Mouse (Mus musculus) granulocyte monocyte progenitor cell, adult 5-6 weeks (primary cell): ENCODE data around the gene Gpha2. TPM values are rescaled to one million over a fixed set of nuclear protein-coding genes. Genes with fewer than 3 reads are reported as not detected.

Experiments
- ATAC-seq: replicated peaks from 2 replicates; pipeline ENCODE4 v1.8.0; 2016; ENCODE audit warnings: mild to moderate bottlenecking, moderate TSS enrichment, inconsistent platforms; ENCODE audit not compliant: poor library complexity, severe bottlenecking
- total RNA-seq, 2 experiments: library from RNA; stranded (forward) in 1 of 2; stranded (reverse) in 1 of 2; fragments of 200-712, 200-1000 nt in 1 of 2; fragments of >200 nt in 1 of 2; fragmentation: Nextera tagmentation in 1 of 2; gene quantifications; 2 replicates each; pipeline ENCODE4 v1.2.3; 2014 to 2017

The Gpha2 gene
- total RNA-seq, 2 experiments from 2014 or later, result not detected

- ATAC-seq, result no peak
These were observed 45.0 kb downstream of the Gpha2 start for GRCm38 (mm10) chr19:6271206-6271605.

GRCm38 (mm10) chr19:6272053-6272452, 45.9 kb downstream of the Gpha2 start:
- no peak for ATAC-seq

- ATAC-seq, result no peak
These were observed 46.6 kb downstream of the Gpha2 start for GRCm38 (mm10) chr19:6272738-6273137.

GRCm38 (mm10) chr19:6273592-6273991, 47.4 kb downstream of the Gpha2 start:
- ATAC-seq, result no peak

- ATAC-seq, result no peak
These were observed 47.9 kb downstream of the Gpha2 start for GRCm38 (mm10) chr19:6273998-6274608.

GRCm38 (mm10) chr19:6275740-6276389, 49.7 kb downstream of the Gpha2 start:
- ATAC-seq, result peak; percentile 48

- peak; percentile 76 for ATAC-seq
These were observed 50.5 kb downstream of the Gpha2 start, which contains the start of gene Ehd1 for GRCm38 (mm10) chr19:6276426-6277421. Gene Ehd1, plus strand, starts transcription at chr19:6276725.

Other genes starting within 250 kb of the Gpha2 start
- not detected in 2 replicates for gene Slc22a20, start 240.2 kb upstream of the Gpha2 start, total RNA-seq (2014; fragmentation: Nextera tagmentation)
- gene Slc22a20, start 240.2 kb upstream of the Gpha2 start, total RNA-seq (2017), result not detected in 2 replicates
- gene Capn1, start 210.5 kb upstream of the Gpha2 start, total RNA-seq (2014; fragmentation: Nextera tagmentation), result 35.2 and 38.6 TPM in 2 replicates
- gene Capn1, start 210.5 kb upstream of the Gpha2 start, total RNA-seq (2017), result 32.2 and 37.7 TPM in 2 replicates
- 33.6 and 46.5 TPM in 2 replicates for gene Syvn1, start 179.8 kb upstream of the Gpha2 start, total RNA-seq (2014; fragmentation: Nextera tagmentation)
- gene Syvn1, start 179.8 kb upstream of the Gpha2 start, total RNA-seq (2017), result 3.8 and 8.2 TPM in 2 replicates
- gene Mrpl49, start 168.6 kb upstream of the Gpha2 start, total RNA-seq (2014; fragmentation: Nextera tagmentation), result 39.7 and 52.3 TPM in 2 replicates
- gene Mrpl49, start 168.6 kb upstream of the Gpha2 start, total RNA-seq (2017), result 45.2 and 46.1 TPM in 2 replicates
- gene Fau, start 168.5 kb upstream of the Gpha2 start, total RNA-seq (2014; fragmentation: Nextera tagmentation), result 2,326 and 2,717 TPM in 2 replicates
- 1,639 and 2,001 TPM in 2 replicates for gene Fau, start 168.5 kb upstream of the Gpha2 start, total RNA-seq (2017)
- gene Znhit2, start 165.2 kb upstream of the Gpha2 start, total RNA-seq (2014; fragmentation: Nextera tagmentation), result 5.0 and 17.6 TPM in 2 replicates
- 13.7 and 17.6 TPM in 2 replicates for gene Znhit2, start 165.2 kb upstream of the Gpha2 start, total RNA-seq (2017)
- gene Tm7sf2, start 158.0 kb upstream of the Gpha2 start, total RNA-seq (2014; fragmentation: Nextera tagmentation), result 14.4 and 19.3 TPM in 2 replicates
- 3.4 and 4.0 TPM in 2 replicates for gene Tm7sf2, start 158.0 kb upstream of the Gpha2 start, total RNA-seq (2017)
- gene Vps51, start 149.1 kb upstream of the Gpha2 start, total RNA-seq (2014; fragmentation: Nextera tagmentation), result 33.1 and 44.0 TPM in 2 replicates
- gene Vps51, start 149.1 kb upstream of the Gpha2 start, total RNA-seq (2017), result 48.0 and 48.5 TPM in 2 replicates
- not detected in 2 replicates for gene Tmem262, start 146.3 kb upstream of the Gpha2 start, total RNA-seq (2014; fragmentation: Nextera tagmentation)
- not detected in 2 replicates for gene Tmem262, start 146.3 kb upstream of the Gpha2 start, total RNA-seq (2017)
- gene Gm28374, start 144.1 kb upstream of the Gpha2 start, total RNA-seq (2014; fragmentation: Nextera tagmentation), result not detected in 2 replicates
- not detected in 2 replicates for gene Gm28374, start 144.1 kb upstream of the Gpha2 start, total RNA-seq (2017)
- gene Zfpl1, start 141.4 kb upstream of the Gpha2 start, total RNA-seq (2014; fragmentation: Nextera tagmentation), result 11.9 and 21.6 TPM in 2 replicates
- 19.9 and 30.2 TPM in 2 replicates for gene Zfpl1, start 141.4 kb upstream of the Gpha2 start, total RNA-seq (2017)
- 39.0 and 43.6 TPM in 2 replicates for gene Cdca5, start 141.4 kb upstream of the Gpha2 start, total RNA-seq (2014; fragmentation: Nextera tagmentation)
- gene Cdca5, start 141.4 kb upstream of the Gpha2 start, total RNA-seq (2017), result 34.8 and 42.1 TPM in 2 replicates
- gene AC131692.1, start 132.0 kb upstream of the Gpha2 start, total RNA-seq (2014; fragmentation: Nextera tagmentation), result 2.7 TPM in 1 of 2 replicates, not detected in the other
- gene AC131692.1, start 132.0 kb upstream of the Gpha2 start, total RNA-seq (2017), result 2.2 TPM in 1 of 2 replicates, not detected in the other
- 0.28 and 1.1 TPM in 2 replicates for gene Naaladl1, start 120.6 kb upstream of the Gpha2 start, total RNA-seq (2014; fragmentation: Nextera tagmentation)
- gene Naaladl1, start 120.6 kb upstream of the Gpha2 start, total RNA-seq (2017), result not detected in 2 replicates
- gene Sac3d1, start 107.7 kb upstream of the Gpha2 start, total RNA-seq (2014; fragmentation: Nextera tagmentation), result 8.5 and 10.2 TPM in 2 replicates
- 5.9 and 7.2 TPM in 2 replicates for gene Sac3d1, start 107.7 kb upstream of the Gpha2 start, total RNA-seq (2017)
- gene Snx15, start 98.1 kb upstream of the Gpha2 start, total RNA-seq (2014; fragmentation: Nextera tagmentation), result 31.2 and 31.3 TPM in 2 replicates
- gene Snx15, start 98.1 kb upstream of the Gpha2 start, total RNA-seq (2017), result 9.7 and 11.2 TPM in 2 replicates
- gene Batf2, start 85.4 kb upstream of the Gpha2 start, total RNA-seq (2014; fragmentation: Nextera tagmentation), result 5.1 TPM in 1 of 2 replicates, not detected in the other
- gene Batf2, start 85.4 kb upstream of the Gpha2 start, total RNA-seq (2017), result 0.77 and 2.3 TPM in 2 replicates
- 22.6 and 37.1 TPM in 2 replicates for gene Arl2, start 84.8 kb upstream of the Gpha2 start, total RNA-seq (2014; fragmentation: Nextera tagmentation)
- gene Arl2, start 84.8 kb upstream of the Gpha2 start, total RNA-seq (2017), result 27.1 and 30.7 TPM in 2 replicates
- not detected in 2 replicates for gene Majin, start 42.0 kb upstream of the Gpha2 start, total RNA-seq (2014; fragmentation: Nextera tagmentation)
- gene Majin, start 42.0 kb upstream of the Gpha2 start, total RNA-seq (2017), result not detected in 2 replicates
- 3.0 and 3.1 TPM in 2 replicates for gene Ppp2r5b, start 9.5 kb downstream of the Gpha2 start, total RNA-seq (2014; fragmentation: Nextera tagmentation)
- gene Ppp2r5b, start 9.5 kb downstream of the Gpha2 start, total RNA-seq (2017), result 1.9 and 3.7 TPM in 2 replicates
- gene Atg2a, start 15.3 kb downstream of the Gpha2 start, total RNA-seq (2014; fragmentation: Nextera tagmentation), result 18.3 and 30.9 TPM in 2 replicates
- 5.5 and 8.3 TPM in 2 replicates for gene Atg2a, start 15.3 kb downstream of the Gpha2 start, total RNA-seq (2017)
- gene Ehd1, start 50.3 kb downstream of the Gpha2 start, total RNA-seq (2014; fragmentation: Nextera tagmentation), result 20.4 and 20.6 TPM in 2 replicates
- gene Ehd1, start 50.3 kb downstream of the Gpha2 start, total RNA-seq (2017), result 16.2 and 21.6 TPM in 2 replicates
- 2.6 and 4.1 TPM in 2 replicates for gene Cdc42bpg, start 80.1 kb downstream of the Gpha2 start, total RNA-seq (2014; fragmentation: Nextera tagmentation)
- gene Cdc42bpg, start 80.1 kb downstream of the Gpha2 start, total RNA-seq (2017), result 3.6 and 4.4 TPM in 2 replicates
- 37.7 and 54.2 TPM in 2 replicates for gene Men1, start 108.6 kb downstream of the Gpha2 start, total RNA-seq (2014; fragmentation: Nextera tagmentation)
- 30.5 and 33.4 TPM in 2 replicates for gene Men1, start 108.6 kb downstream of the Gpha2 start, total RNA-seq (2017)
- gene Map4k2, start 114.8 kb downstream of the Gpha2 start, total RNA-seq (2014; fragmentation: Nextera tagmentation), result 50.7 and 54.7 TPM in 2 replicates
- 26.1 and 30.6 TPM in 2 replicates for gene Map4k2, start 114.8 kb downstream of the Gpha2 start, total RNA-seq (2017)
- 286 and 301 TPM in 2 replicates for gene Sf1, start 137.3 kb downstream of the Gpha2 start, total RNA-seq (2014; fragmentation: Nextera tagmentation)
- gene Sf1, start 137.3 kb downstream of the Gpha2 start, total RNA-seq (2017), result 187 and 209 TPM in 2 replicates
- gene Pygm, start 158.0 kb downstream of the Gpha2 start, total RNA-seq (2014; fragmentation: Nextera tagmentation), result 0.92 and 6.9 TPM in 2 replicates
- 0.41 TPM in 1 of 2 replicates, not detected in the other for gene Pygm, start 158.0 kb downstream of the Gpha2 start, total RNA-seq (2017)
- 279 and 345 TPM in 2 replicates for gene Rasgrp2, start 173.0 kb downstream of the Gpha2 start, total RNA-seq (2014; fragmentation: Nextera tagmentation)
- gene Rasgrp2, start 173.0 kb downstream of the Gpha2 start, total RNA-seq (2017), result 308 and 310 TPM in 2 replicates
- gene Nrxn2, start 192.4 kb downstream of the Gpha2 start, total RNA-seq (2014; fragmentation: Nextera tagmentation), result not detected in 2 replicates
- gene Nrxn2, start 192.4 kb downstream of the Gpha2 start, total RNA-seq (2017), result not detected in 2 replicates